11 mouse cellular contexts compared by ENCODE assay signal in genomic region chr17:75119422-75119821, GRCm38 (mm10).
DNase-seq lines count a peak whose midpoint lies in the region; ATAC-seq and TF ChIP-seq lines count a peak whose summit lies in the region.
"Had no signal": no experiment of that assay in that cellular context is flagged by ENCODE, and none has a peak within 500 bp of the region (broad histone marks: within the 10 kb centered on the region; RNA-seq: fewer than 3 reads in every experiment).

No protein-coding gene starts in this region.

- TF ChIP-seq EP300 in MEL (IDR thresholded peaks at IDR 0.05; ENCODE audit: low read depth in 1 of 2, low read length in 2 of 2) = peak; percentile 16 to 26; a peak in 1 of 4 replicates

- TF ChIP-seq CTCF in intestine, postnatal 0 days (IDR thresholded peaks at IDR 0.05; ENCODE audit: low read depth) = no peak
- no peak for TF ChIP-seq CTCF in MEL (IDR thresholded peaks at IDR 0.05 in 2 of 3, conservative IDR thresholded peaks at IDR 0.05 in 1 of 3; ENCODE audit: control insufficient read depth in 1 of 3, insufficient read depth in 1 of 3, low read depth in 2 of 3, low read length in 3 of 3, poor library complexity in 1 of 3, severe bottlenecking in 1 of 3)

- H3K4me2 ChIP-seq in intestine, embryonic 15.5 days (replicated peaks) = no peak overlapping the region
- H3K4me2 ChIP-seq in intestine, postnatal 0 days (replicated peaks; ENCODE audit: low read depth) = no peak overlapping the region
- H3K4me2 ChIP-seq: heart, embryonic 12.5 days had no signal

- TF ChIP-seq RAD21 in MEL (IDR thresholded peaks at IDR 0.05; ENCODE audit: low read depth, low read length) = no peak

- no peaks in the 10 kb centered on the region for H3K27me3 ChIP-seq in intestine, embryonic 15.5 days (replicated peaks)
- H3K27me3 ChIP-seq in intestine, postnatal 0 days (replicated peaks; ENCODE audit: control insufficient read depth, insufficient read depth, low read length) = no peaks in the 10 kb centered on the region
- peaks cover 0 to 4% of the 10 kb centered on the region in 2 experiments; a peak in 2 of 4 replicates for H3K27me3 ChIP-seq in MEL (ENCODE audit: control insufficient read depth in 1 of 2, insufficient read depth in 2 of 2, low read length in 2 of 2)
- H3K27me3 ChIP-seq: heart, embryonic 12.5 days had no signal

- H3K9ac ChIP-seq in intestine, embryonic 15.5 days = no peak overlapping the region
- no peak overlapping the region for H3K9ac ChIP-seq in intestine, postnatal 0 days (ENCODE audit: low read depth, low read length)
- no peak overlapping the region for H3K9ac ChIP-seq in MEL (ENCODE audit: control insufficient read depth, low read depth, low read length, poor library complexity, severe bottlenecking)
- H3K9ac ChIP-seq: heart, embryonic 12.5 days had no signal

- no peaks in the 10 kb centered on the region for H3K79me2 ChIP-seq in MEL (ENCODE audit: control insufficient read depth, insufficient read depth, low read length, poor library complexity)

- H3K27ac ChIP-seq in intestine, embryonic 15.5 days = no peak overlapping the region
- H3K27ac ChIP-seq in intestine, postnatal 0 days (ENCODE audit: low read depth, low read length) = no peak overlapping the region
- H3K27ac ChIP-seq in MEL (ENCODE audit: control insufficient read depth, low read depth, low read length) = no peak overlapping the region
- H3K27ac ChIP-seq: midbrain, embryonic 10.5 days had no signal

- DNase-seq in 3134 (ENCODE audit: extremely low read depth, insufficient read length, low spot score) (peak; percentile 43), MEL (ENCODE audit: low read depth, low spot score) (peak; percentile 56)
- DNase-seq in kidney, postnatal 14 days = peak; percentile 26
- no peak for DNase-seq in left cerebral cortex, adult 18-20 months (ENCODE audit: low spot score in 2 of 2)
- no peak for DNase-seq in retina, embryonic 14.5 days (ENCODE audit: low spot score)
- no peak for DNase-seq in gastrocnemius, adult 18-20 months (ENCODE audit: low spot score)

- TF ChIP-seq POLR2A in MEL (IDR thresholded peaks at IDR 0.05; ENCODE audit: control insufficient read depth in 1 of 2, insufficient read depth in 1 of 2, low read depth in 1 of 2, low read length in 2 of 2, poor library complexity in 1 of 2) = no peak

- ATAC-seq in intestine, embryonic 15.5 days = peak; percentile 65
- no peak for ATAC-seq in intestine, postnatal 0 days

- no peak overlapping the region for H3K4me3 ChIP-seq in intestine, embryonic 15.5 days (replicated peaks)
- no peak overlapping the region for H3K4me3 ChIP-seq in intestine, postnatal 0 days (ENCODE audit: low read depth, low read length)
- H3K4me3 ChIP-seq in MEL (ENCODE audit: control insufficient read depth in 1 of 2, insufficient read depth in 1 of 2, low read depth in 2 of 2, low read length in 2 of 2) = no peak overlapping the region
- H3K4me3 ChIP-seq: heart, embryonic 12.5 days; midbrain, embryonic 10.5 days had no signal

- no peaks in the 10 kb centered on the region for H3K9me3 ChIP-seq in intestine, embryonic 15.5 days
- no peaks in the 10 kb centered on the region for H3K9me3 ChIP-seq in intestine, postnatal 0 days (ENCODE audit: control insufficient read depth)
- no peaks in the 10 kb centered on the region for H3K9me3 ChIP-seq in MEL (replicated peaks; ENCODE audit: insufficient read depth, low read length)
- H3K9me3 ChIP-seq: heart, embryonic 12.5 days; midbrain, embryonic 10.5 days had no signal

- 63% methylated on average over 3 of the region's 3 CpGs for WGBS in intestine, embryonic 15.5 days
- 57% methylated on average over 3 of the region's 3 CpGs for WGBS in intestine, postnatal 0 days

- no peaks in the 10 kb centered on the region for H3K4me1 ChIP-seq in intestine, embryonic 15.5 days (replicated peaks)
- 0 out of 2 replicates have a peak, but pooled peaks cover 2% of the 10 kb centered on the region for H3K4me1 ChIP-seq in intestine, postnatal 0 days (replicated peaks; ENCODE audit: control insufficient read depth, insufficient read depth, low read length)
- H3K4me1 ChIP-seq in MEL (ENCODE audit: control insufficient read depth in 1 of 2, insufficient read depth in 2 of 2, low read length in 2 of 2) = no peaks in the 10 kb centered on the region

- H3K36me3 ChIP-seq in intestine, embryonic 15.5 days = no peaks in the 10 kb centered on the region
- H3K36me3 ChIP-seq in intestine, postnatal 0 days (ENCODE audit: control insufficient read depth, insufficient read depth) = no peaks in the 10 kb centered on the region
- no peaks in the 10 kb centered on the region; a peak in 2 of 4 replicates for H3K36me3 ChIP-seq in MEL (ENCODE audit: control insufficient read depth in 1 of 2, insufficient read depth in 2 of 2, low read length in 2 of 2)
- H3K36me3 ChIP-seq: G1E; heart, embryonic 12.5 days; midbrain, embryonic 10.5 days had no signal

TF ChIP-seq in MEL, 35 proteins besides CTCF, POLR2A, EP300 and RAD21:
- TF ChIP-seq E2F4 (IDR thresholded peaks at IDR 0.05; ENCODE audit: borderline replicate concordance, low read depth, low read length) (no peak), MEF2A (IDR thresholded peaks at IDR 0.05; ENCODE audit: extremely low read depth, insufficient replicate concordance, low read depth, low read length, poor library complexity, severe bottlenecking) (no peak), RCOR1 (IDR thresholded peaks at IDR 0.05; ENCODE audit: low read depth, low read length) (peak; percentile 56; the same call in 1 of the 2 replicates), CHD2 (IDR thresholded peaks at IDR 0.05; ENCODE audit: low read length) (no peak), HCFC1 (IDR thresholded peaks at IDR 0.05; ENCODE audit: low read depth, low read length) (no peak), ZC3H11A (IDR thresholded peaks at IDR 0.05; ENCODE audit: low read depth, low read length) (no peak)

Comparison
In these comparisons a context has a peak if more than half of its experiments do, and no peak if none do; other contexts are left out.
1. DNase-seq: peak in 3134 (single experiment), MEL (single experiment) and kidney, postnatal 14 days (single experiment); none in left cerebral cortex, adult 18-20 months (0 of 2), retina, embryonic 14.5 days (single experiment) and gastrocnemius, adult 18-20 months (single experiment).